Mouse (Mus musculus): ENCODE measurements around the gene Elmo1.

The Elmo1 gene

GRCm38 (mm10) chr13:20384846-20385245 lies 294.4 kb downstream of the Elmo1 start:
- no peak for DNase-seq (ENCODE audit: low read depth, low spot score)

DNA sequence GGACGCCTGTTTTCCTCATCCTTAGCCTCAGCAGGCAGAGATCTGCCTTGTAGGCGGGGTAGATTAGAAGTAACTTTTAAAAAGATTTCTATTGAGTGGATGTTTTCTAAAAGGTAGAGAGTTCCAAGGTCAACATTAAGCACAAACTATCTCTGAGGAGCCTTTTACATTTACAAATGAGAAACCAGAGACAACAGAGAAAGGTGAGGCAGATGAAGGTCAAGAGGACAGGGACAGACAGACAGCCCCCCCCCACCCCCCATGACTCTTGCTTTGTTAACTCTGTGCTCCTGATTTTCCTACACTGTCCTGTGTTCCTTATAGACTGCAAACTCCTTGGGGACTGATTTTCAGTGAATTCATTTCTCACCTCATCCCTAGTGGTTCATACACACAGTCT lies 295.0 kb downstream of the Elmo1 start:
- DNase-seq (ENCODE audit: low read depth, low spot score), result no peak

- no peak for DNase-seq (ENCODE audit: low read depth, low spot score)
Observed at GRCm38 (mm10) chr13:20386462-20387141, 296.2 kb downstream of the Elmo1 start.

- no peak for DNase-seq (ENCODE audit: low read depth, low spot score)
Observed at GRCm38 (mm10) chr13:20392824-20393598, 302.6 kb downstream of the Elmo1 start.

DNA sequence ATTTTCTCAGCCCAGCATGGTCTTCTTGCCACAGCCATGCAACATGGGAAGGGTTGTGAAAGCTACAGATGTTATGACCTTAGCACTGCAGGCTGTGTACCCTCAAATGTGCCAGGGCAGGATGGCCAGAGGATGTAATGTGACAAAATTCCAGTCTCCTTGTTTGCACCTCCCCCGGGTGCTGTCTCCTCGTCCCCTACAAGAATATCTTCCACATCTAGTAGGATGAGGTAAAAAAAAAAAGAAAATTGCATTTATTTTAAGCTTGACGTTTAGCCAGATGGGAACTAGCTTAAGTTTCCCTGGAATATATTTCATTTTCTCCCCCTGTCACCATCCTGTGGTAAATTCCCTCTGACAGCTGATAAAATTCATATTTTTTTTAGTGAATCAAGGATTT lies 307.3 kb downstream of the Elmo1 start:
- no peak for DNase-seq (ENCODE audit: low read depth, low spot score)

- no peak for DNase-seq (ENCODE audit: low read depth, low spot score)
Observed at GRCm38 (mm10) chr13:20398311-20398710, 307.9 kb downstream of the Elmo1 start.

- no peak for DNase-seq (ENCODE audit: low read depth, low spot score)
Observed at GRCm38 (mm10) chr13:20404530-20404929, 314.1 kb downstream of the Elmo1 start.

GRCm38 (mm10) chr13:20406470-20407213 lies 316.2 kb downstream of the Elmo1 start:
- DNase-seq (ENCODE audit: low read depth, low spot score), result no peak

GRCm38 (mm10) chr13:20410306-20411101 lies 320.1 kb downstream of the Elmo1 start:
- DNase-seq (ENCODE audit: low read depth, low spot score), result no peak

DNA sequence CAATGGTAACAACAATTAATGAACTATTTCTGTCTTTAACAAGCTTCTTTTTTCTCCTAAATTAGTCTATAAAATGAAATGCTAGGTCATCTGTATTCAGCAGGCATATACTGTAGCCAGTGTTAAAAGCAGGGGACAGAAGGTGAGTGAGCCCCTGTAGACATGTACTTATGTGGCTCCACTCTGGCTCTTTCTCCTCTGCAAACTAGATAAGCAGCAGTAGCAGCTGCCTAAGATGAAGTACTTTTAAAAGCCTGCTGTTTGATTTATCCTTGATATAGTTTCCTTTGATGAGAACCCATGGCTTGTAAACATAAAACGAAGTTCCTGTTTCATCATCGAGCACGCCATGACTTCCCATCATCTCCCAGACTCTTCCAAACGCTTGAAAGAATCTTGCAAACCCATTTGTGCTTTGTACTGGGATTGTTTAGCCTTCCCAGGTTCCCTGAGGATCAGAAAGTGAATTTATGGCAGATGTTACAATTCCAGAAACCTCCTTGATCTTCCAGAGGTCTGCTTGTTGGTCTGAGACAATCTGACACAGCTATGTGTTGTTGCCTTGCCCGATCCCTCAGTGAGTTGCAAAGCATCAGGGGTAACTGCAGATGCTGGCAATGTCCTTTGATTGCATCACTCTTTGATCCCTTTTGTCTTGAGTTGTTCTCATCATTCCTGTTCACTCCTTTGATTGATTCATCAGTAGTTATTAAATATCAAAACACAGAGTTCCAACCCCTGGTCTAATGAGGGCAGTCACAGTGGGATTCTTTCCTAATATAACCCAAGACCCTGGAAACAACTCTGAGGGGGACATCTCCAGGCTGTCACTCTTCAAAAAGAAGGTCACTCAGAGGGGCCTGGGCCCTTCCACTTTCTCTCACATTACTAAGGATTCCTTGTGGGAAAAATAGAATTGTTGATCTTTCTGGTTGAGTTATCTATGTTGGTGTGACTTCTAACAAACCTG lies 326.6 kb downstream of the Elmo1 start:
- DNase-seq (ENCODE audit: low read depth, low spot score), result no peak

DNA sequence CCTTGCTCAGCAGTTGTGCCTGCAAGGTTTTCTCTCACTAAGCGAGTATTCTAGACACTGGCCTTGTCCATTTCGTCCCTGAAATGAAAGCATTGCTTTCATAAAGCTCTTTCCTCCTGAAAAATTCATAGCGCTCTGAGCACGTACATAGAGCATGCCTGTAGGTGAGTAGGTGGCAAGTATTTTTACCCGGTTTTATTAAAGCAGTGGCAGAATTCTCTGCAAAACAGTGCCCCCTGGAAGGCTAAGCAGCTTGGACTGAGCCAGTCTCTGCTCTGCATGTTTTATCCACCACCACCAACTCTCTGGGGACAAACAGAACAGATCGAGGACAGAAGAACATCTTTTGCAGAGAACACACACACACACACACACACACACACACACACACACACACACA lies 340.6 kb downstream of the Elmo1 start:
- DNase-seq (ENCODE audit: low read depth, low spot score), result no peak

DNA sequence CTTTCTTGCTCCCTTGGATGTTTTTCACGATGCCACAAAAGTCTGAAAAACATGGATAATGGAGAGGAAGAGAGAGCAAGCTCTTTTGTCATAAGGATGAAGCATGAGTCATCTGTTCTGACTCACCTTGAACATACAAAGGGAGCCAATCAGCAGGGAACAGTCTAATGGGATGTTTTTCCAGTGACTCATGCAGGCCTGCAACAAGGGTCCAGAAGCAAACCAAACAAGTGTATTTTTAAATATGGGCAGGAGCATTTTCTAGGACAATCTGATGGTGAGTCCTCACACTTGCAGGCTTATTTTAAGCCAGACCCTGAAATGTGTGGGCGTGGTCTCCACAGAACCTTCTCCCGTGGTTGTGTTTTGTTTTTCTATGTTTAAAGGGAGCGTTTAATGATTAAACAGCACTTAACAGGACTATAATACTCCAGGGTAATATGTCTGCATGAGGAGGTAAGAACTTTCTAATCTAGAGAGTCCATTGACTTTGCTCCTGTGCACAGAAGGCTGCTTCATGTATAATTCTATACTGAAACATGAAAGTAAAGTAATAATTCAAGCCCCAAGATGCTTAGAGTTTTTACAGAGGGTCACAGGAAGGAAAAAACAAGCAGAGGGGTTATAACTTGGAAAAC lies 342.9 kb downstream of the Elmo1 start:
- no peak for DNase-seq (ENCODE audit: low read depth, low spot score)

DNA sequence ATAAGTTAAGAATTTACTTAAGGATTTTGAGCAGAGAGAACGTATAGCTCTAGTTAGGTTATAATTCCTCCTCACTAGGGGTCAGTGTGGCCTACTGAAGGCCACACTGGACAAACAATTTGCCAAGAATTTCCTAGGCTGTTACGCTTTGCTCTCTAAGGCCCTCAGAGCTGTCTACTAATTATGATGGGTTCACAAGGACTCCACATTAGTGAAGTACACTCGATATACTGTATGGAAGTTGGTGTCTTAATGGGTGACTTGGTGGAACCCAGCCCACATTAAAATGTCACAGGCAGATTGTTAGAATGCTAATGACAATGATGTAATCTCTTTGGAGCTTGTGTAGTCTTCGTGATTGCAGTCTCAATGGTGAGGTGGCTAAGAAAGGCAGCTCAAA lies 343.7 kb downstream of the Elmo1 start:
- DNase-seq (ENCODE audit: low read depth, low spot score), result no peak

- DNase-seq (ENCODE audit: low read depth, low spot score), result no peak
Observed at GRCm38 (mm10) chr13:20439488-20439887, 349.1 kb downstream of the Elmo1 start.

DNA sequence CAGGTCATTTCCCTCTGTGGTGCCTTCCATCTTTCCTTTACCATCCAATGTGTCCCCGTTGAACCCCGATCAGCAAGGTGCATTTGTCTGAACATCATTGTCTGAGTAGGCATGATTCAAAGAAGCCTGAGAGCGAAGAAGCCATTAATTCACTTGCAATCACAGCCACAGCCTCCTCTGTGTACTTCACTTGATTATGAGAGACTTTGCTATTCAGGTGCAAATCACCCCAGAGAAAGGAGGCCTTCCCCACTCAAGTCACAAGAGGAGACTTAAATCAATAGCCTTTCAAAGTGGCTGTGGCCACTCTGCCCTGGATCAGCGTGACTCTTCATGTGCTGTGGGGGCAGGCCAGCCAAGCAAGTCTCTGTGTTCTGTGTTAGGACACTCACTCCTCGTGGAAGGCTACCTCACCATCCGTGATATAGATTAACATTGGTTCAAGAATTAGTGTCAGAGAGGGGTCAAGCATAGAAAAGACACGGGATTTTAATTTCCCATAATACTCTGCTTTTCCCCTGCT lies 360.5 kb downstream of the Elmo1 start:
- DNase-seq (ENCODE audit: low read depth, low spot score), result no peak

- no peak for DNase-seq (ENCODE audit: low read depth, low spot score)
Observed at GRCm38 (mm10) chr13:20454357-20454756, 364.0 kb downstream of the Elmo1 start.

GRCm38 (mm10) chr13:20460096-20460495 lies 369.7 kb downstream of the Elmo1 start:
- no peak for DNase-seq (ENCODE audit: low read depth, low spot score)

- no peak for DNase-seq (ENCODE audit: low read depth, low spot score)
Observed at GRCm38 (mm10) chr13:20461616-20462015, 371.2 kb downstream of the Elmo1 start.

GRCm38 (mm10) chr13:20464161-20464560 lies 373.8 kb downstream of the Elmo1 start:
- no peak for DNase-seq (ENCODE audit: low read depth, low spot score)

- DNase-seq (ENCODE audit: low read depth, low spot score), result no peak
Observed at GRCm38 (mm10) chr13:20467381-20467780, 377.0 kb downstream of the Elmo1 start.
